Mouse (Mus musculus): ENCODE measurements at regions not wholly inside any gene's neighbourhood (a gene's known extent, or its start where the extent isn't known, plus 50 kb on each side); places are given as distances from the start of the nearest gene placed in this dataset.

DNA sequence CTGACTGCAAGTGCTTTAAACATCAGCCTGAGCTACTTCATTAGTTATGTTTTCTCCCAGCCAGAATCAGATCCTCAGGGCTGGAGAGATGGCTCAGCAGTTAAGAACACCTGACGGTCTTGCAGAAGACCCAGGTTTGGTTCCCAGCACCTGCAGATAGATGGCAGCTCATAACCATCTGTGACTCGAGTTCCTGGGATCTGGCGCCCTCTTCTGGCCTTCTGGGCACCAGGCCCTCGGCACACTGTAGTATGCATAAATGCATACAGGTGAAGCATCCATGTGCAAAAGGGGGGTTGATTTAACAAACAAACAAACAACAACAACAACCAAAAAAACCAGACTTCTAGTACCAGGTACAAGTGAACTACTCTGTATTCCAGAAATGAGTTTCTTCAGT is 297.7 kb upstream of the Tgfbr2 start:
- TF ChIP-seq HCFC1 (IDR thresholded peaks at IDR 0.05; ENCODE audit: borderline replicate concordance, insufficient read depth, low read length) (no peak), ZC3H11A (IDR thresholded peaks at IDR 0.05; ENCODE audit: borderline replicate concordance, low read depth, low read length) (peak; percentile 54; the same call in 1 of the 2 replicates)
